Mouse (Mus musculus) lung, postnatal 0 days (tissue): ENCODE results near the gene Prr3. TPM values are rescaled to one million over a fixed set of nuclear protein-coding genes. Genes with fewer than 3 reads are reported as not detected.

Experiments used
- ATAC-seq: fragments of 200-750 bp; cut with Nextera tagmentation; 2 replicates; pipeline ENCODE4 v1.8.0; 2017; ENCODE audit warnings: moderate library complexity
- DNase-seq: peaks from one replicate; pipeline ENCODE4 v3.0.0-alpha.2; 2016; ENCODE audit warnings: low spot score
- H3K27ac ChIP-seq: fragments of 300-500 bp; sonication (generic); 2 replicates; pipeline ENCODE4 v1.5.1; 2014; ENCODE audit warnings: antibody characterized with exemption, mild to moderate bottlenecking, low read length, mixed read lengths
- H3K27me3 ChIP-seq: fragments of 300-500 bp; sonication (generic); replicated peaks from 2 replicates; pipeline ENCODE4 v1.6.1; 2014; ENCODE audit warnings: low read length, mixed read lengths; ENCODE audit not compliant: insufficient read depth
- H3K36me3 ChIP-seq: fragments of 300-500 bp; sonication (generic); 2 replicates; pipeline ENCODE4 v1.6.1; 2014; ENCODE audit warnings: low read length, mixed read lengths; ENCODE audit not compliant: insufficient read depth
- H3K4me1 ChIP-seq: fragments of 300-500 bp; sonication (generic); 2 replicates; pipeline ENCODE4 v1.6.1; 2014; ENCODE audit warnings: antibody characterized with exemption, low read depth, low read length, mixed read lengths; ENCODE audit not compliant: insufficient read depth
- H3K4me2 ChIP-seq: fragments of 300-500 bp; sonication (generic); replicated peaks from 2 replicates; pipeline ENCODE4 v1.6.1; 2014; ENCODE audit warnings: low read depth, mild to moderate bottlenecking, low read length, moderate library complexity, mixed read lengths
- H3K4me3 ChIP-seq: fragments of 300-500 bp; sonication (generic); 2 replicates; pipeline ENCODE4 v1.5.1; 2014; ENCODE audit warnings: low read depth, low read length
- H3K9ac ChIP-seq: fragments of 300-500 bp; sonication (generic); replicated peaks from 2 replicates; pipeline ENCODE4 v1.6.1; 2014; ENCODE audit warnings: low read depth, mild to moderate bottlenecking
- H3K9me3 ChIP-seq: fragments of 300-500 bp; sonication (generic); 2 replicates; pipeline ENCODE4 v1.6.1; 2016; ENCODE audit warnings: low read length, mixed read lengths
- CTCF ChIP-seq: IDR thresholded peaks from 2 replicates; pipeline ENCODE4 v1.5.1; 2016; ENCODE audit warnings: antibody characterized with exemption, mild to moderate bottlenecking
- EP300 ChIP-seq: IDR thresholded peaks from 2 replicates; pipeline ENCODE4 v1.6.1; 2016; ENCODE audit warnings: antibody characterized with exemption, mild to moderate bottlenecking, control low read depth
- WGBS: fragments of 180-500 bp; shearing (Covaris S2); extraction: QIAGEN DNeasy Blood & Tissue Kit; methylation state at CpG from one replicate; pipeline ENCODE4 v1.1.7; 2014; 5-methylcytosine and 5-hydroxymethylcytosine counted together
- polyA plus RNA-seq: library from polyadenylated mRNA; unstranded; fragments of >200 nt; fragmentation: Nextera tagmentation; extraction: Ambion mirVana; gene quantifications from 2 replicates; pipeline ENCODE4 v1.2.1, GENCODE M21; 2015

Prr3 gene
- polyA plus RNA-seq, 1 experiment from 2014 or later: 12.6 TPM

- H3K4me1 ChIP-seq: no peaks in the 10 kb centered on the region
- no peak for ATAC-seq
- no peaks in the 10 kb centered on the region for H3K9me3 ChIP-seq
- TF ChIP-seq CTCF: no peak
- TF ChIP-seq EP300: no peak
- H3K4me2 ChIP-seq: peak overlapping the region; percentile 64
- 3% methylated on average over 14 of the region's 14 CpGs for WGBS
- H3K27me3 ChIP-seq: no peaks in the 10 kb centered on the region
- peak overlapping the region; percentile 44 for H3K4me3 ChIP-seq
- peak; percentile 30 for DNase-seq
- peak overlapping the region; percentile 17 for H3K27ac ChIP-seq
- no peaks in the 10 kb centered on the region for H3K36me3 ChIP-seq
- H3K9ac ChIP-seq: peak overlapping the region; percentile 48
These were observed 14.8 kb upstream of the Prr3 start for GRCm38 (mm10) chr17:35994879-35995240.

GRCm38 (mm10) chr17:35994175-35994878 lies 14.3 kb upstream of the Prr3 start:
- Histone ChIP-seq H3K4me3 (peak overlapping the region; percentile 44), H3K4me2 (peak overlapping the region; percentile 64), H3K9ac (peak overlapping the region; percentile 48), H3K9me3 (no peaks in the 10 kb centered on the region), H3K4me1 (no peaks in the 10 kb centered on the region), H3K27me3 (no peaks in the 10 kb centered on the region), H3K27ac (peak overlapping the region; percentile 17), H3K36me3 (peaks cover under 1% of the 10 kb centered on the region; the same call in 1 of the 2 replicates)
- DNase-seq (peak; percentile 95), ATAC-seq (peak; percentile 74)
- WGBS: 4% methylated on average over 31 of the region's 31 CpGs
- TF ChIP-seq EP300: no peak
- TF ChIP-seq CTCF: no peak

GRCm38 (mm10) chr17:35993675-35994074 lies 13.6 kb upstream of the Prr3 start:
- TF ChIP-seq EP300 (no peak), CTCF (peak; percentile 100)
- ATAC-seq (peak; percentile 78), DNase-seq (peak; percentile 91)
- Histone ChIP-seq H3K27me3 (no peaks in the 10 kb centered on the region), H3K36me3 (peaks cover 7% of the 10 kb centered on the region; the same call in 1 of the 2 replicates), H3K4me3 (no peak overlapping the region; the same call in 1 of the 2 replicates), H3K4me1 (no peaks in the 10 kb centered on the region), H3K9ac (no peak overlapping the region), H3K27ac (no peak overlapping the region), H3K9me3 (no peaks in the 10 kb centered on the region), H3K4me2 (peak overlapping the region; percentile 64; the same call in 1 of the 2 replicates)
- 4% methylated on average over 17 of the region's 17 CpGs for WGBS

- Histone ChIP-seq H3K4me1 (no peaks in the 10 kb centered on the region), H3K9me3 (no peaks in the 10 kb centered on the region), H3K27ac (no peak overlapping the region), H3K4me3 (no peak overlapping the region), H3K9ac (no peak overlapping the region), H3K36me3 (peaks cover 20% of the 10 kb centered on the region; the same call in 1 of the 2 replicates), H3K4me2 (no peak overlapping the region), H3K27me3 (no peaks in the 10 kb centered on the region)
- 16% methylated on average over 10 of the region's 10 CpGs for WGBS
- peak; percentile 47 for ATAC-seq
- DNase-seq: peak; percentile 77
- TF ChIP-seq EP300: no peak
- TF ChIP-seq CTCF: no peak
These were observed 11.7 kb upstream of the Prr3 start for GRCm38 (mm10) chr17:35991781-35992180.

- peaks cover 15% of the 10 kb centered on the region; the same call in 1 of the 2 replicates for H3K36me3 ChIP-seq
- H3K4me2 ChIP-seq: no peak overlapping the region
- H3K9ac ChIP-seq: no peak overlapping the region
These were observed 1.7 kb upstream of the Prr3 start for GRCm38 (mm10) chr17:35981776-35982175.

GRCm38 (mm10) chr17:35980363-35980754 lies 323 bp upstream of the Prr3 start:
- Histone ChIP-seq H3K36me3 (peaks cover 10% of the 10 kb centered on the region; the same call in 1 of the 2 replicates), H3K4me2 (peak overlapping the region; percentile 88), H3K9me3 (no peaks in the 10 kb centered on the region), H3K4me3 (peak overlapping the region; percentile 88), H3K27ac (peak overlapping the region; percentile 93), H3K9ac (peak overlapping the region; percentile 76), H3K27me3 (no peaks in the 10 kb centered on the region), H3K4me1 (peaks cover 10% of the 10 kb centered on the region; the same call in 1 of the 2 replicates)
- peak; percentile 56 for DNase-seq
- WGBS: under 1% methylated on average over 23 of the region's 29 CpGs
- peak; percentile 10 for ATAC-seq
- TF ChIP-seq CTCF (no peak), EP300 (no peak)

More at GRCm38 (mm10) chr17:35981776-35982175, 1.7 kb upstream of the Prr3 start:
- H3K4me1 ChIP-seq: peaks cover 10% of the 10 kb centered on the region; the same call in 1 of the 2 replicates
- ATAC-seq (no peak), DNase-seq (no peak)
- no peaks in the 10 kb centered on the region for H3K9me3 ChIP-seq
- TF ChIP-seq EP300: no peak
- no peak for TF ChIP-seq CTCF
- H3K27me3 ChIP-seq: no peaks in the 10 kb centered on the region
- H3K27ac ChIP-seq: no peak overlapping the region
- 92% methylated on average over 9 of the region's 9 CpGs for WGBS
- no peak overlapping the region for H3K4me3 ChIP-seq
